Mouse (Mus musculus): ENCODE measurements around the gene Insl6.

Gene Insl6

DNA sequence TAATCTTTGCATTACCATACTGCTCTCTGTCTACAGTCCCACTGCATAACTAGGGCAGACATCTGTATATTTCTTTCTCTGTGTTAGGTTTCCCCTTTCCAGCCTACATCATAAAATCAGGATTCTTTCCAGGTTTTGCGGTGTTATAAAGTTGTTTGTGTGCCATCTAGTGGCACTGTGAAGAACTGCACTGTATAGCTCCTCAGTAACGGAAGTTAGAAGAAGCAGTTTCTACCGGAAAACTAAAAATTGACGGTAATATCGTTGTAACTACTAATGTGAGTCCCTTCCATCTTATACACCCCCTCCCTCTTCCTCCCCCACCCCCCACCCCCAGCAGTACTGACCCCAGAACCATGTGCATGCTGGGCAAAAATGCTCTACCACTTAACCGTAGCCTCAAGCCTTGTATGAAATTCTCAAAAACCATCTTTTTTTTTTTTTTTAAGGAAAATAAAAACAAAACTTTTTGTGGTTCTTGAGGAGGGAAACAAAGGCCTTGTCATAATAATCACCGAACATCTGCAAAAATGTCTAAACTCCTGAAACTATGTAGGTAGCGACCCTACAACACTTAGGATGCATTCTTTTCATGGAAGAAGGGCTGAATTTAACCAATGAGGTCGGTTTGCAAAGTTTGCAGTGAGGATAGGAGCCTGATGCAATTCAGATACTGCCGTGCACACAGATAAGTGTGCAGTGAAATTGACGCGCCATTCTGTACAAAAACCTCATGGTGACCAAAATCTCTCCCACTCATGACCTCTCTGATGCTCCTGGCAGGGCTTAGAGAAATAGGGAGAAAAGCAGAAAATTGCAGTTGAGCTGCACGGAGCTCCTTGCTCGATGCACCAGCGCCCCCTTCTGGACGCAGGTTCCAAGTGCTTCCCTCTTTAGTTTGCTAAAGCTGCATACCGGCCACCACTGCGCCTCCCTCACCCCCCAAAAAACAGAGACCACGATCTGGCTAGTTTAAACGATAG, 30.0 kb upstream of the Insl6 start:
- peak; percentile 82 for DNase-seq (ENCODE audit: low spot score)

DNA sequence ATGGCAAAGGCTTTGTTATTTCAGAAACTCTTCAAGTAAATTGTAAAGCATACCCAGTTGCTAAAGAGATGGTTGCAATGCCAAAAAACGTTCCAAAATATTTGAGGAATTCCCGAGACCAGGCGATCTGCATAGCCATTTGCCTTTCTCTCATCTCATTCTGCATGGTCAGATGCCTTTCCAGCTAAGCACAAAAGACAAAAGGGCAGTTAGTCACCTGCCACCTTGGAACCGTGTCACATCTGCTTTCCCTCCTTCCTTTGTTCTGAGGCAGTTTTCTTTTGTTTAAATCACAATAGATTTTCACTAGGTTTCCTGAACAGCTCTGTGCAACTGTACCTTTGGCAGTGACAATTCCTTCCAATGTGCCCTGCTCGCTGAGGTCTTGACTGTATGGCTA, 25.8 kb upstream of the Insl6 start:
- no peak for DNase-seq (ENCODE audit: low spot score)

DNA sequence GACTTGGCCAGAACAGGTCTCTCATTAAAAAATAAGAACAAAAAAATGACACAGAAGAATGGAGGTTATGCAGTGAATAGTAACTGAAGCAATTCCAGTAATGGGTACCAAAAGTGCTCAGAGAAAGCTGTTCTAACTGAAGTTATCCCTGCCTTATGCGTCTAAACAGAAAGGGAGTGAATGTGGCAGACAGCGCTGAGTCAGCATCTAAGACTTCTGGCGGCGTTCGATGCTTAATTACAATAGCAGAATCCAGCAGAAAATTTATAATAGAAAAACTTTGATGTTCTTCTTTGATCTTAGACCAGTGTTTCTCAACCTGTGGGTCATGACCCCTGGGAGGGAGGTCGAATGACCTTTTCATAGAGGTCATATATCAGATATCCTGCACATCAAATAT, 20.5 kb upstream of the Insl6 start:
- no peak for DNase-seq (ENCODE audit: low spot score)

DNA sequence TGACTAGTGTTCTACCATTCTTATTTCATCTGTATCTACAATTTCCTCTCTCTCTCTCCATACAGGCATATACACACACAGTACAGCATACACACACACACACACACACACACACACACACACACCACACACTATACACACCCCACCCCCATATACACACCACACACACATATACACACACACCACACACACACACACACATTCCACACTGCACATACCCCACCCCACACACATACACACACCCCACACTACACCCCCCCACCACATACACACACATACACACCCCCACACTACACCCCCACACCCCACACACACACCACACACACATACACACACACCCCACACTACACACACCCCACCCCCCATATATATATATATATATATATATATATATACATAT, 19.7 kb upstream of the Insl6 start:
- no peak for DNase-seq (ENCODE audit: low spot score)

DNA sequence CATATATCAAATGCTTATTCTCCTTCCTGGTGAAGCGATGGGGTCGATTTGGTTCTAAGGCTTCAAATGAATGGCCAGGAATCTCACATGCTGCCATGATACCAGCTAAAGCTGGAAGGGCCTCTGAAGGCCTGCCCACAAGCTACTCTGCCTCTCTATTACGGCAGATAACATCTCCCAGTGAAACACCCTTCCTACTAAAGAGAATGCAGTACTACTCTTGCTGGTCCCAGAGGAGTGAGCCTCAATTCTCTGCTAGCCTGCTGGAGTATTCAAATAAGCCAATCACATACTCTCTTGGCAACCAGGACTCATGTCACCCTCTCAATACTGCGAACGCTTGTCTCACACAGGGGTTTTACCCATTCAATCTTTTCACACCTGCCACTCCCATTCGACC, 17.1 kb upstream of the Insl6 start:
- no peak for DNase-seq (ENCODE audit: low spot score)

DNA sequence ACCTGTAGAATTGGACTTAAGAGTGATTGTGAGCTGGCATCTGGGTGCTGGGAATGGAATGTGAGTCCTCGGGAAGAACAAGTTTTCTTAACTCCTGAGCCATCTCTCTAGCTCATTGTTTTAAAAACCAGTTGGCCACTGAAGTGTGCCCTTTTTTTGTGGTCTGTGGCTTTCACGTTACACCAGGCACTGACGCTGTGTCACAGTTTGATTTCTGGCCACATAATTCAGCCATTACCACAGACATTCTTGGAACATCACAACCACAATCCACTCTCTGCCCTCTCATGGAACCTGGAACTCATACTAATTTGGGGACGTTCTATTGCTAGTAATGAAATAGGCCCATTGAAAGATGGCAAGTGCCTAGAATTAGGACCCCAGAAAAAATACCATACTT, 15.9 kb upstream of the Insl6 start:
- DNase-seq (ENCODE audit: low spot score) = no peak

DNA sequence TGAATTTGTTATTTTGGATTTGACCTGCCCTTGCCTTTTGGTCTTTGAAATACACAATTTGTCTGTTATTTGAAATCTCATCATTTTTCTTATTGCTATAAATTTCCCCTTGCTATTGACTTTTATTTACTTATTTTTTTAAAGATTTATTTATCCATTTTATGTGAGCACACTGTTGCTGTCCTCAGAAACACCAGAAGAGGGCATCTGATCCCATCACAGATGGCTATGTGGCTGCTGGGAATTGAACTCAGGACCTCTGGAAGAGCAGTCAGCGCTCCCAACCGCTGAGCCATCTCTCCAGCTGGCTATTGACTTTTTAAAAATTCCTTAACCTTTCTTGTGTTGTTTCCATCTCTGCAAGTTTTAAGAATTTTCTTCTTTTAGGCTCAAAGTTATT, 11.5 kb upstream of the Insl6 start:
- no peak for DNase-seq (ENCODE audit: low spot score)

DNA sequence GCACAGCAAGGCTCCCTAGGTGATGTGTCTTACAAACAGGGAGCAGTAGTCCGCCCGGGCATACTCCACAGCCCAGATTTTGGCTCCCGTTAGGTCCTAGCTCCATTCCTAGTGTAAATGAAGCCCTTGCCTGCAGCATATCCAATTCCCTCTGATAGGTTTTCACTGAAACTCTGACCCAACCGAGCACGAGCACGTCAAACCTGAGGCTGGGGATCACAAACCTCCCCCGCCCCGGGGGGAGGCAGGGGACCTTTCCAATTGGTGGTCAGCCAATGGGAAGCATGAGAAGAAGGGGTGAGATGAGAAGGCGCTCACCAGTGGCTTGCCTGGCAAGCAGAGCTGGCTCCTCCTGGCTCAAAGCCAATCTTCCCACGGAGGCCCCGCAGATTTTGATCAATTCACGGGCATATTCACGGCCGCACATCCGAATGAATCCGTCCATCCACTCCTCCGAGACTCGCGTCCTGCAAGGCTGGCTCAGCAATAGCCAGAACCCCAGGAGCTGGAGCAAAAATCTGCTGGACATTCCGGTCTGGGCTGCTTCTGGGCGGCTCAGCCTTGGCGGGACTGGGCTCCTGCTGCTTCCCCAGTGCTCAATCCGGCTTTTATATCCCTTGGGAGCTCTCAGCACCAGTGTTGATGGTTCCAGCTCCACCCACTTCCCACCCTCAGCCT, 9.1 kb upstream of the Insl6 start, which contains the start of gene Rln1:
Gene Rln1, minus strand, starts transcription at position 603 of the 678 bp plus-strand sequence.
- DNase-seq (ENCODE audit: low spot score) = peak; percentile 71

DNA sequence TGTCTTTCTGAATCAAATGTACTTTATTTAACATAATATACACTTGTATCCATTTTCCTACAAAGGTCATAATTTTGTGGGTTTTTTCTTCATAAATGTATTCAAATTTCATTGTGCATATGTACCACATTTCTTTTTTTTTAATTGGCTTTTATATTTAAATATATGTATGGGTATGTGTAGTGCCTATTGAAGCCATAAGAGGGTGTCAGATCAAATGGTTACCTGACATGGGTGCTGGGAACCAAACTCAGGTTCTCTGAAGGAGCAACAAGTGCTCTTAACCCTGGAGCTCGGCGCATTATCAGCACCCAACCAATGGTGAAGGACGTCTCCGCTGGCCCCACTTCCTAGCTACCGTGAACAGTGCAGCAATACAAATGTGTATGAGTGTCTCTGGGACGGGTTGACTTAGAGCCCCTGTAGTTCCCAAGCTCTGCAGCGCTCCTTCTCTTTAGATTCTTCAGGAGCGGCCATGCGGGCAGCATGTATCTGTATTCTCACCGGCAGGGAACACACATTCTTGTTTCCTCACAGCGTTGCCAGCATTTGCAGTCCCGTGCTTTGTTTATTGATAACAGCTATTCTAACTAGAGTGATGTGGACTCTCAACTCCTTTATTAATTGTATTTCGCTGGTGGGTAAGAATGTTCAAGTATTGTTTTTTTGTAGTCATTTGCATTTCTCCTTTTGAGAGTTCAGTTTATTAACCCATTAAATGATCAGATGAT, 1.8 kb upstream of the Insl6 start:
- DNase-seq (ENCODE audit: low spot score) = no peak

DNA sequence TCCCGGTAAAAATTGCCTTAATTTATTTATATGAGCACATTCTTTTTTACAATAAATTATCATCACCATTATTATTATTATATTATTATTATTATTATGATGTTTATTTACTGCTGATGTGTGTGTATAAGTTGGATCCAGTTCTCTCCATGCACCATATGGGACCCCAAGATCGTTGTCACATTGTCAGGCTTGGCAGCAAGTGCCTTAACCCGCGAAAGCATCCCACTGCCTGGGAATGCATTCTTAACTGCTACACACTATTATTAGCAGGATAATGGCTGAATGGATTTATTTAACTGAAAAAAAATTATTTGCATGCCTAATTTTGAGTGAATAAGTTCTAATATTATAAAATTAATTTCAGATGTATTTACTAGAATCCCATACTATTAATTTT, 1.2 kb upstream of the Insl6 start:
- DNase-seq (ENCODE audit: low spot score) = no peak

DNA sequence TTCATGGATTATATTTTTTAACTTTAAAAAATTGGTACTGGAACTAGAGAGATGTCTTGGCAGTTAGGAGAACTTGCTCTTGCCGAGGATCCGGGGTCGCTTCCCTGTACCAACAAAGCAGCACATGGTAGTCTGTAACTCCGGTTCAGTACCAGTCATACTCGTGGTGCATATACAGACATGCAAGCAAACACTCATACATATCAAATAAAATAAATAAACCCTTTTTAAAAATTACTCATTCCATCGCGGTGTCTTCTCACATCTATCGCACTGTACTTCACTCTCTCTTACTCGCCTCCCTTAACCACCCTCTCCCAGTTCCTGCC, 660 bp upstream of the Insl6 start:
- DNase-seq (ENCODE audit: low spot score) = no peak

DNA sequence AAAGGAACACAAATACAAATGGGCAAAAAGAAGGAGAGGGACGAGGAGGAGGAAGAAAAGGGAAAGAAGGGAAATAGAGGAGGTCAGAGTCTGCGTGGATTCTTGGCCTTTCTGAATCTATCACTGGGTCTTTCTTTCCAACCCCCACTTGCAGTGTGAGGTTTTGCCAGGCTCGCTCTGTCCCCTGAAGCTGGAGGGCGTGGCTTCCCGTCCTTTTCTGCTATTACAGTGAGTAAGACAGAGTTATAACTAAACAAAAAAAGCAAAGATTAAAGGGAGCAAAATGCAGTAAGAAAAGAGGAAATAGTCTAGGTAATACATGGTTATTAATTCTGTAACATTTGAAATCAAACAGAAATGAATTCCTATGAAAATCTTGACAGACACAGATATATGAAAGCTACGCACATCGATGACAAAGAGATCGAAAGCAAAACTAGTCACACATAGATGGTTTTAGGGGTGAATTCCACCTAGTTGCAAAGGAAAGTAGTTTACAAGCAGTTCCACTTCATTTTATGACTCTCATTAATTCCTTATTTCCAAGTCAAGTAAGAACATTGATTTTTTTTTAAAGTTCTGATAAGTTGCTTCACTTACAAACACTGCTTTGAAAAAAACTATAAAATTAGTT, 1.6 kb downstream of the Insl6 start:
- no peak for DNase-seq (ENCODE audit: low spot score)

DNA sequence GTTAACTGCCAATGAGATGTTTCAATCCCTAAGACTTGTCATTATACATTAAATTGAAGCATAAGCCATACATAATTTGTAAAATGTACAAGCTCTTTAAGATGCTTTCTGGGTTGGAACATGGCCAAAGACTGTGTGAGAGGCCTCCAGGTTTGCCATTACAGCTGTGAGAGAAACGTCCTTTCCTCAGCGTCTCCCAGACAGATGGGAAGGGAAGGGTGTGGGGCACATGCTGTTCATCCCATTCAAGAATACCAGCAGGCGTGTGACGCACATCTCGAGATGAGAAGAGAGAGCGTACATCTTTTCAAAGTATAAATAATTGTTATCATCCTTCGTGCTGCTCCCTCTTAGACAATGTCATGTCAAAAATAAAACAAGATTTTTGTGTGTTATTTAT, 12.5 kb downstream of the Insl6 start:
- no peak for DNase-seq (ENCODE audit: low spot score)

DNA sequence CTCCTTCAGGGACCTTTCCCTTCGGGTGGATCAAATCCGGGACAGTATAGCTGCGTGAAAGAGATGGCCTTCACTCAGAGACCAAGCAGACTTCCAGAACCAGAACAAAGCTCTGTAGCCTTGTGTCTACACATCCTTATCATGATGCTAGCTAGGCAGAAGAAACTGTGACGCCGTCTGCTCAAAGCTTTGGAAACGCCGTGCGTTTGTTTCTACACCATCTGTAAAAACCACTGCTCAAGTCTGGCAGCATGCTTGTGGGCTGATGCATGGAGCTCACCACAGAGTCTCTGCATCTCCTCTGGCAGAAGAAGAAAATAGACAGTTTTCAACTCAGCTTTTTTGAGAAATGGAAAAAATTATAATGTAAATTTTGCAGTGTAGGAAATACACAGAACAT, 13.4 kb downstream of the Insl6 start:
- DNase-seq (ENCODE audit: low spot score) = no peak

DNA sequence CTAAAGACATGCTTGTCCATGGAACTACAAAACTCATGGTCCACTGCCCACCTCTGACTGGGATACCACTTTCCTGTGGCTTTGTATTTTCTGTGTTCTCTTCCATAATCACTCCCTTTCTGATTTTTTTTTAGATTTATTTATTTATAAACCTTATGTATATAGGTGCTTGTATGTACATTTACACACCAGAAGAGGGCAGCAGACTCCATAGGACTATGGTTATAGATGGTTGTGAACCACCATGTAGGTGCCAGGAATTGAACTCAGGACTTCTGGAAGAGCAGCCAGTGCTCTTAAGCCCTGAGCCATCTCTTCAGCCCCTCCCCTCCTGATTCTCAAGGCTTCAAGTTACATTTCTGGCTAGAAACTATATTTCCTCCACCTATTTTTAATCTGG, 16.3 kb downstream of the Insl6 start:
- no peak for DNase-seq (ENCODE audit: low spot score)

DNA sequence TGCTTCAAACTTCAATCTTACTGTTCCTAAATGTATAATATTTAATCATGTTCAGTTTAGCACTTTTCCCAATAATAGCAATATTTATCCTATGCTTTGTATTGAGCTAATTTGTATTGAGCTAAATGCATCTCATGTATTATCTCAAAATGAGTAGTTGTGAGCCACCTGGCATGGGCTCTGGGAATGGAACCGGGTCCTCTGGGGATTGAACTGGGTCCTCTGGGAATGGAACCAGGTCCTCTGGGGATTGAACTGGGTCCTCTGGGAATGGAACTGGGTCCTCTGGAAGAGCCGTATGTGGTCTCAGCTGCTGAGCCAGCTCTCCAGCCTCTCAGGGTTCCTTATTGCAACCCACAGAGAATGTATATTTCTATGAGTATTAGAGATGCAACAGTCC, 23.0 kb downstream of the Insl6 start:
- DNase-seq (ENCODE audit: low spot score) = no peak

DNA sequence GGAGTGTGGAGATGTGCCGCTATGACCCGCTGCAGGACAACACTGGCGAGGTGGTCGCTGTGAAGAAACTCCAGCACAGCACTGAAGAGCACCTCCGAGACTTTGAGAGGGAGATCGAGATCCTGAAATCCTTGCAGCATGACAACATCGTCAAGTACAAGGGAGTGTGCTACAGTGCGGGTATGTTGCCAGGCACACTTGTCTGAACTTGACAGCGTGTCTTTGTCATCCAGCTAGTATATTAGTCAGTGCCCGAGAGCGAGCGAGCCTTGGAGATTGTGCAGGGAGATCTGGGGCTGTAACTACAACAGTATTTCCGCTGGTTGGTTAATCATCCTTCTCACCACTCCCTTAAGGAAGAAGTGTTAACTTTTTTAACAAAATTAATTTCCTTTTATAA, 24.2 kb downstream of the Insl6 start:
- DNase-seq (ENCODE audit: low spot score) = no peak

DNA sequence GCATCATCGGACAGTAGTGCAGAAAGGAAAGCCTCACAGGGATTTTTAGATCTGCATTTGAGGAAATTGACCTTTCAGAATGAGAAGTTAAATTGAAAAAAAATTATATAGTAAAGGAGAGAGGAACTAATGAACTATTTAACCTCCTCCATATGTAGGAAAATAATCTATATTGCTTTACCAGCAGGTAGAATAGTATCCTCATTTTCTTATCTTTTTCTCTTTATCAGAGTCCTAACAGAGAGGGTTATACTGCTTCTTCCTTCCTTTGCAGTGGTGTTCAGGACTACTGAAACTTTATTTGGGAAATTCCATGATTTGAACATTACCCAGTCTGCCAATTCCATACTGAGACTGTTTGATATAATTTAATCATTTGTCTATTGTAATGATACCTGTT, 27.8 kb downstream of the Insl6 start:
- DNase-seq (ENCODE audit: low spot score) = no peak

DNA sequence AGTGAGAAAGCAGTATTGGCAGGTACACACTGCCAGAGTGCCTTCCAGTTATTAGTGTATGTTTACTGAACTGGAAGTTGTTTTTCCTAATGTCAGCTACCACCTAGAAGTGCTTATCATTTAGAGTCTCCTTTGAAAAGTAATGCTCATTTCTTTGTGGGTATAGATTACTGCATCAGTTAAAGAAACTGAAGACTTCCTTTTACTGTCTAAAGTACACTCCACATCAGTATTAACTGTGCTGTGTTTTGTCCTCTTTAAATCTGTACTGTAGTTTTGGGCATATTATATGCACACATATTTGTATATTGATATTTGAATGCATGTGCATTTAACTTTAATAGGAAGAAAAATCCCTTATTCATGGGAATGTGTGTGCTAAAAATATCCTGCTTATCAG, 29.0 kb downstream of the Insl6 start:
- DNase-seq (ENCODE audit: low spot score) = no peak

DNA sequence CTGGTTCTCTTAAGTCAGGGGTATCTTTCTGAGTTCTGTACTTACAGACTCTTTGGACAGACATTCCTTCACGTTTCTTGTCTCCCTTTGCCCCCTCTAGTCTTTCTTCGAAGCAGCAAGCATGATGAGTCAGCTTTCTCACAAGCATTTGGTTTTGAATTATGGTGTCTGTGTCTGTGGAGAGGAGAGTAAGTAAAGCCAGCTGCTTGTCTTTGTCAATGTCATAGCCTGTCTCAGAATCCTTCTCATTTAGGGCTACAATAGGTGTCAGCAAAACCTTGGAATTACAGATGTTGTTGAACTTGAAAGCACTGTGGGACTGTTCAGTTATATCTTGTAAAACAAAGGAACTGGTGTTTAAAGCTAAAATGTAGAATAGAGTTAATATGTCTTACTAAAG, 30.4 kb downstream of the Insl6 start:
- DNase-seq (ENCODE audit: low spot score) = no peak

DNA sequence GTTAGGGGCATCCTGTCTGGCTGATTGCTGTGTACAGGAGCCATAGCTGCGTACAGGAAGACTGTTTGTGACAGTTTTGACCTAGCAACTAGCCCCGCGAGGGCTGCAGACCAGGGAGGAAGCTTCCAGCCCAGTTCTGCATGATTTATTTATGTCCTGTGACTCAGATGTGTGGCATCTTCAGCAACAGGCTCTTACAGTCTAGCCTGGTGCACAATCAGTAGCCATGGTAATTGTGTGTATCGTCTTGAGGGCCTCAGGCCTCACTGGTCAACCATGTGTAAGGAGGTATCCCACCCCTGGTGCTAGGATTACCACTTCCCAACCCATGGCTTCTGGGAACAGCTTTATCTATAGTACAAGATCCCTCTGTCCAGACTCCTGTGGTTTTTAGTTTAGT, 32.6 kb downstream of the Insl6 start:
- no peak for DNase-seq (ENCODE audit: low spot score)

DNA sequence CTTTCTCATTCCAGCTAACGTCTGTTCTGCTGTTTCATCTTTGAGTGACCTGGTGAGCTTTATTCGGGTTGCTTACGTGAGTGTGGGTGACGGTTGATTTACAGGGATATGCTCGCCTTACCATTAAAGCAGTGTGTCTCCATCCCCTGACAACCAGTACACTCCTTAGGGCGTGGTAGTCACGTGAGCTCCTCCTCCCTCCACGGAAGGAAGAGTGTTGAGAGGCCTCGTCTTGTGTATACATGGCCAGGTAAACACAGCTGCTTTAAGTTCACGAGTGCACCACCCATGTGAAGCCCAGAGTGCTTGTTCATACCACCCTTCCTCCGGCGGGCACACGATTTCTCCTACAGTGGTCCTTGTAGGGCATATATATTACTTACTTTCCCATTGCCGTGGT, 33.6 kb downstream of the Insl6 start:
- no peak for DNase-seq (ENCODE audit: low spot score)

DNA sequence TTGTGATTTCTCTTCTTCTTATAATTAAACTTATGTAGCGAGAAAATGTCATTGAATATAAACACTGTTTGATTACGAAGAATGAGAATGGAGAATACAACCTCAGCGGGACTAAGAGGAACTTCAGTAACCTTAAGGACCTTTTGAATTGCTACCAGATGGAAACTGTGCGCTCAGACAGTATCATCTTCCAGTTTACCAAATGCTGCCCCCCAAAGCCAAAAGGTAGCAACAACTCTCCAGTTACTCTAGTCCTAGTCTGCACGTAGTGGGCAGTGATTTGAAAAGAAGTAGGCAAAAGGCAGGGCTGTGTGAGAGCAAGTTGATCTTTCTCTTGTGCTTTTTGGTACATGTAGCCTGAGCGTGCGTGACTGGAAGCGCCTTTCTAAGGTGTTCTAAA, 37.3 kb downstream of the Insl6 start:
- DNase-seq (ENCODE audit: low spot score) = no peak

Measured in MN1 (cell line).